Mouse (Mus musculus) testis, postnatal 10 days (tissue): ENCODE results near the gene Nos1ap.
A peak's percentile ranks its signal among the peaks of the same experiment; 100 is the strongest.

Experiments used
- DNase-seq: peaks from one replicate; pipeline ENCODE4 v3.0.0; 2021; ENCODE audit warnings: low spot score

The Nos1ap gene

DNA sequence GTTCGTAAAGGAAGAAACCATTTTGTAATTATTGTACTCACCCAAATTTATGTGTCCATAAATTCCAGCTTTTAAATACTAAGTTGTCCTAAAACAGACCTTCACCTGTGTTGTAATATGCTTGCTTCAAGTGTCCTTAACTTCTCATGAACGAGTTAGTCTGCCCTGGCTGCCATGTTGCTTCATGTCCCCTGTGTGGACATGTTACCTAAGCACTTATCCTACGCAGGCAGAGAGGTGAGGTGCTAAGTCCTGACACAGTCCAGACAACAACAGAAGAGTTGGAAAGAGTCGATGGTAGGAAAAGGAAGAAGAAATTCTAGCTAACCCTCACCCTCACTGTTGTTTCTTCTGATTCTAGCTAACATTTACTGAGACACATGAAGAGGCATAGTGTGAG is 43.4 kb downstream of the Nos1ap start:
- no peak for DNase-seq

- no peak for DNase-seq
These were observed 44.4 kb downstream of the Nos1ap start for GRCm38 (mm10) chr1:170545286-170545685.

DNA sequence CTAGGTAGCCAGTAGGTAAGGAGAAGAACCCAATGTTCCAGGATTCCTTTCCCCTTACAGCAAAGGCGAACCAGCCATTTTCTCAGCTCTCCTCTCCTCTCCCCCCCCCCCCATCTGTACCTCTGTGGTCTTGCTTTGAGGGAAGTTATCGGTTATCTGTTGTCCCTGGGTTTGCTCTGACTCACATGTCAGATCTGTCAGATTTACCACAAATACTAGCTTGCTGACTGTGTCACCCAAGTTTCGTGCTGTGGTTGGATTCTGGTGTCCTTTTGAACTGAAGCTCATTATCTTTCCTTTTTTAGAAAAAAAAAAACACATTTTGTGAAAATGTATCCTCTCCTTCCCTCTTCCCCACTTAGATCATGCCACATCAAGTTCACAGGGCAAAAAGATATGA is 50.2 kb downstream of the Nos1ap start:
- DNase-seq = no peak

GRCm38 (mm10) chr1:170538481-170539061 is 51.1 kb downstream of the Nos1ap start:
- peak; percentile 48 for DNase-seq

- no peak for DNase-seq
These were observed 53.3 kb downstream of the Nos1ap start for GRCm38 (mm10) chr1:170536344-170536743.

DNA sequence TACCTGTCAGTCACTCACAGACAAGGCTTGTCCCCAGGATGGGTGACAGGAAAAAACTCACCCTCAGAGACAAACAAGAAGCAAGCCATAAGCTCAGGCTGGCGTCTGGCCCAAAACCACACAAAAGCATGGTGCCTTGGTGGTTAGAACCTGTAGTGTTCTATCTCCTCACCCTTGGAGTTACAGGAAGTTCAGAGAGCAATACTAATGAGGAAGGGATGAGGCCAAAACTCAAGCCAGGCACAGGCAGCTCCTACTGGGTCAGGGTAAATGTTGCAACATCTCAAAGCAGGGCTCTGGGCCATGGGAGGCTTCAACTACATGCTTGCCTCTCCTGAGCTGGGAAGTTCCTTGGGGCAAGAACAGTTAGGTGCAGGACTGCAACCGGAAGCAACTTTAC is 54.4 kb downstream of the Nos1ap start:
- DNase-seq = no peak

DNA sequence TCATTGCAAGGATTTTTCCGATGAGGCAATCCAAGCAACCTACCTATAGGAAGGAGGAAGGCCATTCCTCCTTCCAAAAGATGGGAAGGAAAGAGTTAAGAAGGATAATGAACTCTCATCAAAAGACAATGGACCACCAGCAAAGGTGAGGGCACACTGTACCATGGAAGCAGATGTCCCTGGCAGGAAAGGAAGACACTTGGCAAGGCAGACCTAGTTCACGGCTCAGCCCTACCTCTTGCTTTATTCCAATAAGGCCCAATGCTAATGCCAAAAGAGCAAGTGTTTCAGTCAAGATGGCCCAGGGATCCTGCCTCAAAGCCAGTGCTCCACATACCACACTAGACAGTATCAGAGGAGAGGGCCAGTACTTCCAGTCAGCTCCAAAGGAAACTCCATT is 58.4 kb downstream of the Nos1ap start:
- DNase-seq = no peak

DNA sequence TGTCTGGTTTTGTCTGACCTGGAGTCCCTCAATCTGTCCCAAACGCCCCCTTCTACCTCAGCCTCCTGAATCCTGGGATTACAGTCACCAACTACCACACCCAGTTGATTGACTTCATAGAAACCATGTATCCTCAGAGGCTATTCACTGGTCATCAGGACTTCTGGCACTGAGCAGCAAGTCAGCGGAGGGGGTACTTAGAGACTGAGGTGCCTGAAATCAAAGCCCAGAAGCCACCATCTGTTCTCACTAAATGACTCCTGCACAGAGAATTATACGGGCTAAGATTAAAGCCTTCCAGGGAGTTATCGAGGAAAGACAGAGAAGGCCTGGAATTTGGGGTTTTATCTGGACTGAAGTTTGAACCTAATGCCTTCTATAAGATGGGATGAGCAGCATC is 59.2 kb downstream of the Nos1ap start:
- no peak for DNase-seq

GRCm38 (mm10) chr1:170522891-170523290 is 66.8 kb downstream of the Nos1ap start:
- no peak for DNase-seq

DNA sequence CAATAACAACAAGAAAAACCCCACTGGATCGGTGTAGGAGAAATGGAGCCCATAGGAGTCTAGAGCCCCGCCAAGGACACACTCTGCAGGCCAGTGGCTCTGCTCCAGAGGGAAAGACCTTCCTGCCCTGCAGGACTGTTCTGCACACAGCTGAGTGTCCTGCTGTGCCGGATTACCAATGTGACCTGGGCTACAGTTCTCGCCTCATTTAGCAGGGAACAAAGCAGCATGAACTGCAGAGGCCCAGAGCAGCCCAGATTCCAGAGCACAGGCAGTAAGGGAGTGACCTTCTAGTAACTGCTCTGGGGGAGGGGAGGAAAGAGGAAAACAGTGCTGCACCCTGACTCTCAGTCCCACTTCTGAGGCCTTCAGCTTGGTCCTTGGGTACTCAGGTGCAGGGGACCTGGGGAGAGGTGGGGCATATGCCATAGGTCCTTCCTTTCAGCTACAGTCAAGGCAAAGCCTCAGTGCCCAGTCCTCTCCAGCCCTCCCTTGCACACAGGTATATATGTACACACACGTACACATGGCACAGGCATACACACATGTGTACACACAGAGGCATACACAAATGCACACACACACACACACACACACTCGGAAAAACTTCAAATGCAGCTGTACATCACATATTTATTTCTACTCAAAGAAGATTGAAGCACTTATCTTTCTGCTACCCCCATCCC is 68.0 kb downstream of the Nos1ap start:
- no peak for DNase-seq

DNA sequence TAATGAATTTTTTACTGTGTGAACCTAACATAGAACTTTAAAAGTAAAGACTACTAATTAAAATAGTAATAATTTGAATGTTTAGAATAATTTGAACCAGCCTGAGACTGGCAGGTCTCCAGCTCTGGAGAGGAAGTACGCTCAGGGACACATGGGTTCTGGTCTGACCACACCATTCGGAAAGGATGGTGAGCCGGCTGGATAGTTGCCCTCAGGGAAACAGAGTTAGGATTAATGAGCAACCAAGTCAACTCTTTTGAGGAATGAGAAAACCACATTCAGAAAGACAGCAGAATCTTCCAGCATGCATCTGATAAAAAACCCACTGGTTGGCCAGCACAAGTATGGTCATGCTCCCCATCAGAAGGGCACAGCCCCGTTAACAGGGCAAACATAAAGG is 69.5 kb downstream of the Nos1ap start:
- DNase-seq = no peak

GRCm38 (mm10) chr1:170519631-170520030 is 70.0 kb downstream of the Nos1ap start:
- DNase-seq = no peak

DNA sequence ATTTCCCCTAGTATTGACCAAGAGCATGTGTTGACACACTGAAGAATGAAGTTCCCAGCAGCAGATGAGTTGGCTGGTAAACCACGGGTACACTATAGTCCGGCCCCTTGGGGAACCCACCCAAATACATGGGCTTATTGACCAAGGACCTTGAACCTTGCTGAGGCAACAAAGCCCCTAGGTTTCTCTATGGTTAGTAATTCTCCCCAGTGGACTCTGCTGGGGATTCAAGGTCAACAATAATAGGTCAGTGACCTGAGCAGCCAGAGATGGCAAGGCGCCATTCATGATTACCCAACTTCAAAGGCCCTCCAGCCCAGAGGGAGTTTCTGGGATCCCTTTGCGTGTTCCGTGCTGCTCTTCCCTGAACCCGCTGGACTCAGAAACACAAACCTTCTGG is 73.5 kb downstream of the Nos1ap start:
- DNase-seq = no peak

DNA sequence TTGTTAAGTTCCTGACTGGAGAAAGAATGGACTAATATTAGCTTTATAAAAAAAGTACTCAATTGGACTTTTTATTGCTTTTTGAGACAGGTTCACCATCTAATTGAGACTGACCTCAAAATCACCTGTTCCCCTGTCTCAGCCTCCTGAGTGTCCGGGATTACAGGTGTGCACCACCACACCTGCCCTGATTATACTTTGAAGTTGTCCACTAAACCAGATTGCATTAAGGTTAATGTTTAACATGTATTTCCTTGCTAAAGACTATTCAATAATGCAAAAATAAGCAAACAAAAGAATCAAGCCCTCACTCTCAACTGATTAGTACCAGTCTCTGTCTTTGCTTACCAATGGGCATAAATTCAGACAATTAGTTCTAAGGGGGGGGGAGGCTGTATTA is 74.2 kb downstream of the Nos1ap start:
- no peak for DNase-seq

- no peak for DNase-seq
These were observed 75.4 kb downstream of the Nos1ap start for GRCm38 (mm10) chr1:170514226-170514625.

- no peak for DNase-seq
These were observed 77.1 kb downstream of the Nos1ap start for GRCm38 (mm10) chr1:170512429-170513097.

DNA sequence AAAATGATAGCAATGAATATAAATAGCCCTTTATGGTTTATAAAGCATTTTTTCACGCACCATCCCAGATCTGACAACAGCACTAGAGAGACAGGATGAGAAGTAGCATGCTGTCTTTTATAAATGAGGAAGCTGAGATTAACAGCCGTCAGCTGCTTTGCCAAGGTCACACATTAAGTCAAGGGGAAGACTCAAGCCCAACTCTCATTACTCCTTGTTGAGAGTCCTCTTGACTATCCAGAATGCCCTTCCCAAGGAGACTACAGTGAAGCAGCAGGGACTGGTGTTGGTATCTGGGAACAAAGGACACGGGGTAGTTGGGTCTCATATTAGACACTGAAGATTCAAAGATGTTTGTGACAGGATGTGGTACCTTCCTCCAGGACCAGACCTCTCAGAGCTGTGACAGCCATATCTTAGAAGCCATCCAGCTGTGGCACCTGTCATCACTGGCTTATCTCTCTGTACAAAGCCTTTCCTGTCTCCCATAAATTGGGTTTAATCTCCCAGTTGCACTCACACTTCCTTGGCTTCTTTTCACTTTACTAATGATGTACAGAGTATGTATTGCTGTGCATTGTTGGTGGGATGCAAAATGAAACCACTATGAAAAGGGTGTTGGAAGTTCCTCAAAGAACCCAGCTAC is 78.9 kb downstream of the Nos1ap start:
- DNase-seq = no peak

- no peak for DNase-seq
These were observed 83.4 kb downstream of the Nos1ap start for GRCm38 (mm10) chr1:170506309-170506708.

GRCm38 (mm10) chr1:170505107-170505506 is 84.6 kb downstream of the Nos1ap start:
- DNase-seq = no peak

- no peak for DNase-seq
These were observed 85.3 kb downstream of the Nos1ap start for GRCm38 (mm10) chr1:170504378-170504777.

GRCm38 (mm10) chr1:170503277-170503739 is 86.4 kb downstream of the Nos1ap start:
- DNase-seq = no peak

DNA sequence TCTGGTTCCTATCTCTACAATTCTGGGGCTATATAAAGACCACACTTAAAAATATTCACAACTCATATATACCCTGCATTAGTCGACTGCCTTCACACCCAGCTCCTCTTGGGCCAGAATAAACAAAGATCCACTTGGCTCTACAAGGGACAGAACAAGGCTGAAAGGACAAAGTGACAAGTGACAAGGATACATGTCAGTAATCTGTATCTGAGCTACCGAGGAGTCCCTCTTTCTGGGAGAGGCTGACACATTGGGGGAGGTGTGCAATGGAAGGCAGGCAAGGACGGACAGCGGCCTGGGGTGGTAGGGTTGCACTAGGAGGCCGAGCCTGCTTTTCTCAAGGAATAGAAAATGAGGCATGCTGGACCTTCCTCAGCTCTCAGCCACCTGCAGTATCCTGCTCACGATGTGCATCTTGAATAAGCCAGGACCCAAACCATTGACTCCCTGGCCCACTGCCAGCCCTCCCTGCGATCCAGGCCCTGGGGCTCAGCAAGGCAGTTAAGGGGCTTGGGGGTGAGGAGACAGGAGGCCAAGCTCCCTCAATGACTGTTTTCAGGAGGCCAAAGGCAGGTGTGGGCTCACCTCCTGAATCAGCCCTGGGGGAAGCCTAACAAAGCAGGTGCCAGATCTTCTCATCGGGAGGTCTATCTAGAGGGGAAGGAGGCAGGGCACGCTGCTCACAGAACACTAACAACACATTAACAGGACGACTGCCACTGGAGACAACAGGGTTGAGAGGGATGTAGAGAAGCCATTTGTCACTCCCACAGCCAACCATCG is 87.0 kb downstream of the Nos1ap start:
- DNase-seq = peak; percentile 60
